Mouse (Mus musculus): ENCODE measurements around the gene Limd2.
"Not testable (repeated sequence)": the region's sequence is repeated elsewhere in the genome, so short reads cannot be mapped to it uniquely, and the experiment has no call there.

The Limd2 gene

DNA sequence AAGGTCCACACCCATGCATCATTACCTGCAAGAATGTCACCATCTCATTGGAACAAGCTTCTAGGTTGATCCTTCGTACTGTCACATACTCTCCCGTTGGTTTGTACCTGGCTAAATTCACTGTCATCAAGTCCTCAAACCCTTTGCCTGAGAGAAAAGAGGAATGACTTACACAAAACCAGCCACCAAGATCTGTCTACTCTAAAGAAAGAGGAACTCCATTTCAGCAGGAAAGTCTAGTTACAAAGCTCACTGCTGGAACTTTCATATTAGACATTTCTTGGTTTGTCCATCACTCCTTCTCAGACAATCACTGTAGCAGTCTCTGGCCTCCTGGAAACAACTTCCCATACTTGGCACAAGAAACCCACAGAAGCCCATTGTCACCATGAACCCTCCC, 12.6 kb upstream of the Limd2 start:
- no peak for DNase-seq (ENCODE audit: low spot score)

DNA sequence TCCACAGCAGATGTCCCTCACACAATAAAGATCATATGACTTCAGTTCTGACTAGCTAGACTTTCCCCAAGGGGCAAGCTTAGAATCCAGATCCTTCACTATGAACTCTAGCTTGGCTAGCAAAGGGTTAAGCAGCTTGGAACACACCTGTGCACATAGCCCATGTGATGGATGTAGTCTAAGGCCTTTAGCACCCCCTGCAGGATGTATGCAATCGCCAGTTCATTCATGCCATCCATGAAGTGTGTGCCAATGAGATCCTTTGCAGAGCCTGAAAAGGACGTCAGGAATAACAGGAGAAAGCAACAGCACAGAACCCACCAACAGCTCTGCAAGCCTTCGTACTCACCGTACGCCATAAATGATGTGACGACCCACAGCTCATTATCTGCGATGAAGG, 10.1 kb upstream of the Limd2 start:
- peak; percentile 51 for DNase-seq (ENCODE audit: low spot score)

DNA sequence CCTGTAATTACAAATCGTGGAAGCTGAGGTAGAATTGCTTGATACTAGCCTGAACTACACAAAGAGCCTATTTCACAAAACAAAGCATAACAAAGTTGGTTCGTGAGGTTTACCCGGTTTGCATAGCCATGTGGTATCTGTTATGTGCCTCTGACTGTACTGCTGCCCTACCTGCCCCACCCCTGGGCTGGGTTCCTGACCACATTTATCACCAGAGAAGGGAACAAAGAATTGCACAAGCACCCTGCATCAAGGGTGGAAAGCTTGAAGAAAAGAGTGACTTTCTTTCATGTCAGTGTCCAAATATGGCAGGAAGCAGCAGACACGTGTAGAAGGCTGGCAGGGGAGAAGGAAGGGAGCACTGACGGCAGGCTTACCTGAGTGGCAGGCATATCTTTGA, 6.8 kb upstream of the Limd2 start:
- DNase-seq (ENCODE audit: low spot score), result no peak

DNA sequence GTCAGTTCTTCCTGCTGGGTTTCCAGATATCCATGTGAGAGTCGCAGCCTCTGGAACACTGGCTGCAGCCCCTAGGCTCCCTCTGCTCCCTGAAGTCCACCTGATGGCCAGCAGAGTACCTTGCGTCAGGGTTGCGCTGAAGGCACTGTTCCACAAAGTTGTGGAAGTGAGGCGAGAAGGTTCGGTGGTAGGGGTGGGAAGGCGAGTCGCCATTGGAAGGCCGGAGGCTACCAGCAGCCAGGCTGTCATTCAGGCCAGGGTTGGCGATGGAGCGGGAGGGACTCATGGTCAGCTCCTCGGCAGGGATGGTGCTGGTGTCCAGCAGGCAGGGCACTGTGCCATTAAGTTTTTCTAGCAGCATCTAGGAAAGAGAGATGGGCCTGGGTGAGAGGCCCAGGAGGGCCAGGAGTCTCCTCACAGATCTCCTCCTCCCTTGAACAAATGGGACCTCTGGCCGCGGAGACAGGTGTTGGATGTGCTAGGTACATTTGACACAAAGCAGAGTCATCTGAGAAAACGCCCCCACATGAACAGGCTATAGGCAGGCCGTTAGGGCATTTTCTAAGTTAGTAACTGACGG, 4.0 kb upstream of the Limd2 start:
- no peak for DNase-seq (ENCODE audit: low spot score)

DNA sequence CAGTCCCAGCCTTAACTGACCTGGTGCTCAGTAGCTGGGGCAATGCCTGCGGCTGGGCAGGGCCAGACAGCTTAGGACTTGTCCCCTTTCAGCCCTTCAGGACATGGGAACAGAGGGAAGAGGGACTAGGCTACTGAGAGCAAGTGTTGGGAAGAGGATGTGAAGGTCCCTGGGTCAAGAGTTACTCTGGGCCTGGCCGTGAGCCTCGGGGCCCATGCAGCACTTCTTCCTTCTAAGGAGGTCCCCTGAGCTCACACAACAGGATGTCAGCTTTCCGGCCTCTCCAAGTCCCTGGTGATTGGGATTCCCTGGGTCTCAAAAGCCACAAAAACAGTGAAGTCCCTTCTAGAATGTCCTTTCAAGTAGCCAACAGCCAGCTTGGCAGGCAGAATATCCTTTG, 2.9 kb upstream of the Limd2 start:
- DNase-seq (ENCODE audit: low spot score), result no peak

DNA sequence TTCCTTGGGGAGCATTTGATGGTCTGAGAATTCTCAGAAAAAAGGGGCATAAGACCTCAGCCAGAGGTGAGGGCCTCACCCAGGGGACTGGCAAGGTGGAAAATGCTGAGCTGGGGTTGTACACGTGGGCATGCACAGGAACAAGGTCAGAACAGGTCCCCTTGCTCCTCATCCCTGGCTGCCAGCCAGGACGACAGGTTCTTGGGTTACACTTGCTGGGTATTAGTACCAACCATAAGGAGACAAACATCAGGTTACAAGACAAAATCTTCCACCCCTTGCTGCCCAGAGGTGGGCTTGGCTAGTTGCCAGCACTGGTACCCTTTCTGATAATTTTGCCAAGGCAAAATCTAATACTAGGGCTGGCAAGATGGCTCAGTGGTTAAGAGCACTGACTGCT, 1.6 kb upstream of the Limd2 start:
- no peak for DNase-seq (ENCODE audit: low spot score)

DNA sequence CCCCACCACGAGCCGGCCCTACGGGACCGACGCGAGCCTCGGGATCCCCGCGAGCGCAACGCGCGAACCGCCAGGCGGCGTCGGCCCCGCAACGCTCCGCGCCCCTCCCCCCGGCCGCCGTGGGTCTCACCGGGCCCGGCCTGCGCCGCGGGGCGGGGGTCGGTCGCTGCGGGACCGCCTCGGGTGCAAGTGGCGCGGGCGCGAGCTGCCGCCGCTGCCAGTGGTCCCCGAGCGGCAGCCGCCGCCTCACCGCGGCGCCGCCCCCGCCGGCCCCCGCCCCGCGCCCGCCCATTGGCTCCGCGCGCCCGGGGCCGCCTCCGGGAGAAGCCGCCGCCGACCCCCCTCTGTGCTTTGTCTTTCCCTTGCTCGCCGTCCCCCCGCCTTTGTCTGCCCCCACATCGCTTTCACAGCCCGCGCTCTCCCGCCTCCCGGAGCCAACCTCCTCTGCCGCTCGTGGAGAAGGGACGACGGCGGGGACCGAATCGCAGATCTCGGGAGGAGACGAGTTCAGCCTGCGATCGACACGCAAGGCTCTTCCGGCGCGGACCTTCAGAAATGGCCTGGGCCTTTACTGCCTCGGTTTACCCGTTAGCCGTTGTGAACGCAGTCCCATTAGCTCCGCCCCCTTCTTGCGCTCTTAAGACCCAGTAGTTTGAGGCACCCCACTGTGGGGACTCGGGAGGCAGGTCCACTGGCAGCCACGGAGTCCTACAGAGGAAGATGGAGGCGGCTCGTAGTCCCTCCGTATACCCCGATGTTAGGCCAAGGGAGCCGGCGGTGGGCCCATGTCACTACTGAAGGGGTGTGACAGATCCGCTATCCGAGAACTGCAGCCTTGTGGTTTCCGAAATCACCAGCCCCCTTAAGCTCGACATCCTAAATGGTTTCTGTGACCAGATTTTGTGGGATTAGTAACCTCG, 479 bp downstream of the Limd2 start:
- DNase-seq (ENCODE audit: low spot score), result peak; percentile 79

DNA sequence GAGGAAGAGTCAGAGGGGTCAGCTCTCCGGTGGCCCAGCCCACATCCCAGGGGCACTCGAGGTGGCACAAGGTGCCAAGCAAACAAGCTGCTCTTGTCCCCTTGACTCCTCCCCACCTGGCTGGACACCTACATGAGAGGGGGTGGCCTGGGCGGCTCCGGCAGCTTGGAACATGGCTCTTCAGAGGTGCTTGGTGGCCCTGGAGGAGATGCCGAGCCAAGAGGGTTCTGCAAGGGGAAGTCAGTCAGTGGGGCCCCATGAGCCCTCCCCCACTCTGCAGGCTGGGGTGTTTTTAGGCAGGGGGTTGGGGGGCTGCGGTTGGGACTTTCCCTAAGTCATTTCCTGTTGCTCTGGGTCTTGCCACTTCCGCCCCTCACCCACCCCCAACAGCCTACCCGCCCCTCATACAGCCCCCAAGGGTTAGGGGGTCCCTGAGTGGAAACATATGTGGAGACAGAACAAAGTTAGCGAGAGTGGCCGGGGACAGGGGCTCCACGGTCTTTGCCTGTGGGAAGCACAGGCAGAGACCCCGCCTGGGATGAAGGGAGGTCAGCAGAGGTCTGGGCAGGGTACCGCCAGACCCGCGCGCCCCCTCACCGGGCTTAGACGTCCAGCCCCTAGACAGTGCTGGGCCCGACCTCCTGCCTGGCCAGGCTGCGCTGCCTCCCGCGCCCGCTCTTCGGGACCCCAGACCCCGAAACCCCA, 1.3 kb downstream of the Limd2 start:
- DNase-seq (ENCODE audit: low spot score), result no peak

DNA sequence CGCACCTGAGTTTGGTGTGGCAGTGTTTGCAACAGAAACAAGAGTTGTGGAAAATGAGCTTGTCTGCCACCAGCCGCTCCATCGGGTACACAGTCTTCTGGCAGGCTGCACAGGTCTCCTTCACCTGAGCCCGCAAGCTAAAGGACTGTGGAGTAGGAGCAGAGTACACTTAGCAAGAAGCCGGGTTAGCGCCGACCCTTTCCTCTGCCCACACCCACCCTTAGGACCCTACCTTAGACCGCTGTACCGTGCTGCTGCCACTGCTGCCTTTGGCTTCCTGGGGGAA, 1.8 kb downstream of the Limd2 start:
- no peak for DNase-seq (ENCODE audit: low spot score)

DNA sequence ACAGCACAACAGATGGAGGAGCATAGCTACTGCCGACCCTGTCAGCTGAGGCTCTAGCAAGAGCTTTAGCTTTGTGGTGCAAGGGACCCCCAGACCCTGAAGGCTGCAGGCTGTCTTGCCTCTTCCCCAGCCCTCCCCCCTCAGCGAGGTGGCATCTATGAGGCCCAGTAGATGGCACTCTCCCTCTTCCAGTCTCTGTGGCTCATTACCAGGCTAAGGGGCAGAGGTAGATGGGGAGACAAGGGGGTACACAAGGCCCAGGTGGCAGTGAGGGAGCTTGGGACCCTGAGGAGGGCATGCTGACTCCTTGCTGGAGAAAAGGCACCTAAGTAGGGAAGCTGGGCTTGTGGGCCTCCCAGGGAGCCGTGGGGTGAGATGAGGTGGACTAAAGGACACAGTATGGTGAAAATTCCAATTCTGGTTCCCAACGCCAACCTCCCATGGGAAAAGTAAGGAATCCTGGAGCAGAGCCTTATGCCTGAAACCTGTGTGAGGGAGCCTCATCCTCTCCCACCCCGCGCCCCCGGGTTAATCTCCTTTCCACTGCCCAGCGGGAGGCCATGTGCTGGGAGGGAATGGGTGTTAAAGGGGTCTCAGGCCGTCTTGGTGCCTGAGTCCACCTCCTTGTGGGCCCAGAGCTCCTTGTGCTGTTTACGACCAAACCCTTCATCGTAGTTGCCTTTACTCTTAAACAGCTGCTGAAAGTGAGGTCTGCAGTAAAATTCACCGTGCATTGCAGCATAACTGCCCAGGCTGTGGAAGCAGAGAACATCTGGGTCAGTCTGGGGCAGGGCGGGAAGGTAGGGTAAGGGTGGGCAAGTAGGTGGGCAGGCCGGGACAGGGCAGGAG, 2.4 kb downstream of the Limd2 start:
- peak; percentile 55 for DNase-seq (ENCODE audit: low spot score)

DNA sequence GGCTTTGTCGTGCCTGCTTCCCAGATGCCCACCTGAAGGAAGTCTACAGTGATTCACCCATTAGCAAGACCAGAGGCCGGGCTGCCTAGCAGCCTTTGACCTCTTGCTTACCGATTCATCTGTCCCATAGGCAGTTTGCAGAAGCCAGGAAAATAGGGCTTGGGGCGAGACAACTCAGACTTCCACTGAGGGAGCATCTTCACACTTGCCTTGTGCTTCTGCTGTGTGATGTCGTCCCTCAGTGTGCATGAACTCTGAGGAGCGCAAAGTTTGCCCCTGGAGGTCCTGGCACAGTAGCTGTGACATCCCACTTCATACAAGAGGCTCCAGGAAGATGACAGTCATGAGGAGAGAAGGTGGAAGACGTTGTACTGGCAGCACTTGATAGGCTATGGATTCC, 3.5 kb downstream of the Limd2 start:
- no peak for DNase-seq (ENCODE audit: low spot score)

DNA sequence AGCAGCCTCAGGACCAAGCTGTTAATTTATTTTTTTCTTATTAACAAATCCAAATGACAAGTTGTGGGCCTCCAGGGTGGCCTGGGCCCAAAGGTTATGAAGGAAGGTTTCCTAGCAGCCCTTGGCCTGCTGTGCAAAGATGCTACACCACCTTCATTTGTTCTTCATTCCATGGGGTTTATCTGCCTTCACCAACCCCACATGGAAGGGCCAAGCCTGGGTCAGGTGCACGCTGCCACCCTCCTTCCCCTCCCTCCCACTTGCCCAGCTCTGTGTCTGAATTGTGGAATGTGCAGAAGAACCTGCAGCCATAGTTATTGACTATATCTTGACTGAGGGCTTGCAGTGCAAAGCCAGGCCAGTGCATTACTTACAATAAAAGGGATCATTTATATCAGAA, 4.4 kb downstream of the Limd2 start:
- DNase-seq (ENCODE audit: low spot score), result no peak

DNA sequence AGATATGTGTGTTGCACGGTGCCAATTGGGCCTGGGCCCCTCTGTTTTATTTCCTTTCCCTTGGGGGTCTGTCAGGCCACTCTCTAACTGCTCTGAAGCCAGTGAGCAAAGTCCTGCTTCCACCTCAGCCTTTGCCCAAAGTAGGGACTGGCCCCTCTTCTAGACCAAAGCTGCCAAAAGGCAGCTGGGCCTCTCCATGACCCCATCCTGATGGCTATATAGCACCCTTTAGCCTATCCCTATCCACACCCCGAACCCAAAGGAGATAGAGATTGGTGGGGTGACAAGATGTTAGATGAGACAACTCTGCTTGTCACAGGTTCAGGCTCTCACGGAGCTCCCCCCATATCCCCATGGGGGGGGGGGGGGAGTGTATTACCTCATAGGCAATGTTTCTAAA, 4.9 kb downstream of the Limd2 start:
- no peak for DNase-seq (ENCODE audit: low spot score)

DNA sequence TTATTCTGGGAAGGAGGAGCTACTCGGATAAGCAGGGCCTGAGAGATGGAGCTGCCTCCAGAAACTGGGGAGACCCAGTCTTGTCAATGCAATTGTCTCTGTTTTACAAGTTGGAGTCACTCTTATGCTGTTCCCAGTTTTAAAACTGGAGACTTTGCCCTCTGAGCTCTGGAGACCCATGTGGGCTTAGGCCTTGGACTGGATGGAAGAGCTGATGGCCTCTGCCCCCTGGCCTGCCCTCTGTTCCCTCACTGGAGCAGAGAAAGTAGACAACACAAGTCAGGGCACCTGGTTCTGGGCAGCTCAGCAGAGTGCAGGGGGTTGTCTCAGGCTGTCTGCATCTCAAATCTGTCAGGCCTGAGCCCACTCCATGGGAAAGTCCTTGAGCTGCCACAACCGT, 5.9 kb downstream of the Limd2 start:
- DNase-seq (ENCODE audit: low spot score), result no peak

DNA sequence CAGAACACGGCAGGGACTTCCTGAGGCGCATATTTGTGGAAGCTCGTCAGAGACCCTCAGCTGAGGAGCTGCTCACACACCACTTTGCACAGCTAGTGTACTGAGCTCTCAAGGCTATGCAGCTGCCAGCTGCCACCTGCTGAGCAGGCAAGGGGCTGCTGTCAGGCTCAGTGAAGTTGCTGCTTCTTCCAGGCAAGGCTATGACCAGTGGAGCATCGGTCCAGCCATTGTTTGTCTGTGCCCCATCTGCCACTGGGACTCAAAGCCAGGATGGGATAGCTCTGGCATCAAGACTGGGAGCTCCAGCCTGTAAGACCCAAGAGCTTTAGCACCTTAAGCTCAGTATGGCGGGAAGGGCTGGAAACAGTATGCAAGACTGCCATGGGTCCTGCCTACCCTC, 6.6 kb downstream of the Limd2 start:
- peak; percentile 16 for DNase-seq (ENCODE audit: low spot score)

DNA sequence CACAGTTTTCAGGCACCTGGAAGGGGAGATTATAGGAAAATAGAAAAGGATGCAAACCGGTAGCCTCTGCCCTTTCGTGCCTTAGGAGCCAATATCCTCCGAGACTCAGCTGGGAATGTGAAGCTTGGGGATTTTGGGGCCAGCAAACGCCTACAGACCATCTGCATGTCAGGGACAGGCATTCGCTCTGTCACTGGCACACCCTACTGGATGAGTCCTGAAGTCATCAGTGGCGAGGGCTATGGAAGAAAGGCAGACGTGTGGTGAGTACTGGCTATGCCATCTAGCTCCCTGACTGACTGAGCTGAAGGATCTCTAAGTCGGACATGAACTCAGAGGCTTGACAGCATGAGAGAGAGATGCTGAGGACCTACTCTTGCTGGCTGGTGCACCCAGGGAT, 8.5 kb downstream of the Limd2 start:
- no peak for DNase-seq (ENCODE audit: low spot score)

DNA sequence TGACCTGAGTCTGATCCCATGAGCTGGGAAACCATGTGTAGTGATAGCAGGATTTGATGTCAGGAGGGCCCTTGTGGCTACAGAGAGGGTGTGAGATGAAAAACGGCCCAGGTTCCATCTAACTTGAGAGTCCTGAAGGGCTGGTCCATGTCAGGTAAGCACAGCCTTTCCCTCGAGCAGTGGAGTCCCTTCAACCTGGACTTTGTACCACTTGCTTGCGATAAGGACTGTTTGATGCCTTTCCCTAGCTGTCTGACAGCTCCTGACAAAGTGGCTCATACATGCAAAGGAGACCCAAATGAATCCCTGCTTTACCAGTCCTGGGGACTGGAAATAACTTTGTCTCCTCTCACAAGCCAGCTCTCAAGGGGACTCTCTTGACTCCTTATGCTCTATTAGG, 9.4 kb downstream of the Limd2 start:
- DNase-seq (ENCODE audit: low spot score), result no peak

DNA sequence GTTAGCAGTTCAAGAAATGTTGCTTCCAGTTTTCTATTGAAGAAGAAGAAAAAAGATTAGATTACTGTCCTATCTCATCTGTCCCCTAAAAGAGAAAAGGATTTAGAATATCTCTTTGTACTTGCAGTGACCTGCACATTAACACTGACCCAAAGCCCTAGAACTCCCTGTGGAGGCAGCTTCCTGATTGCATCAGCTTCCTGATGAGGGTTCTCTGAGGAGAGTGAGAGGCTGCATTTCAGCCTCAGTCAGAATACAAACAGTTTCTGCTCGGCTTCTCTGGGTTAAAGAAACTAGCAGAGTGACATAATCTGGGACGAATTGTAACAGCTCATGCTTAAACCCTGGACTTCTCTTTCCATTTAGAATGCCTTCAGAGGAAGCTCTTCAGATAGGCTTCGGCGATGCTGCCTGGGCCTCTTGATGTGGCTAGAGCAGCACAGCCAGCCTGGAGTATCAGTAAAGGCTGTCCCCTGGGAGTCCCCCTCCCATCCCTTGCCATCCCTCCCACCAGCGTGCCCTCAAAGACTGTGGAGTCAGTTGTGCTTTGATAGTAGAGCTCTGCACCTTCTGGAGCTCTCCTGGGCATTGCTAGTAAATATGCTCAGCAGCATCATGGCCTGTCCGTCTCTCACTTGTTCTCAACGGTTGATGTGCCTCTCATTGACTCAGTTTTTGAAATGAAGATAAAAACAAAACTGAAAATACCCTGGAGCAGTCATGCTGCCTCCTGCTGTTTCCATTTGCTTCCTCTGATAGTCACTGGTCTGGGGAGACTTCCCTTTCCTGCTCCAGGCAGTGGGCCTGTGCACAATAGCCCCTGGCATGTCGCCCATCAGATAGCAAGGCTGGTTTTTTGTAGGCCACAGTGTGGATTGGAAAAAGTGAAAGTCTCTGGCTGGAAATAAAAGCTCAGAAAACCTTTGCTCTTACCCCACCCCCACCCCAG, 25.8 kb downstream of the Limd2 start:
- peak; percentile 56 for DNase-seq (ENCODE audit: low spot score)

DNA sequence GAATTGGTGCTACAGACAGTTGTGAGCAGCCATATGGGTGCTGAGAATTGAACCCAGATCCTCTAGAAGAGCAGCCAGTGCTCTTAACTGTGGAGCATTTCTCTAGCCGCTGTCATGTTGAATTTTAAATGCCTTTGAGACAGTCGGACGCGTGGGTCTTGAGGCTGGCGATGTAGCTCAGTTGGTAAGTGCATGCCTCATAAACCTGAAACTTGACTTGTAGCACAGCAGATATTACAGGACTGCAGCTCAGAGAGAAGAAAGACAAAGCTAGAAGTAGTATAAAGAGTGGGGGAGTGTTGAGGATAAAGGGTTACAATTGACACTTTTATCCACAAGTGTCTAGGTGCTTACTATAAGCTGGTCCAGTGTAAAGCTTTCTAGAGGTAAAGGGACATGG, 28.1 kb downstream of the Limd2 start:
- DNase-seq (ENCODE audit: low spot score), result no peak

DNA sequence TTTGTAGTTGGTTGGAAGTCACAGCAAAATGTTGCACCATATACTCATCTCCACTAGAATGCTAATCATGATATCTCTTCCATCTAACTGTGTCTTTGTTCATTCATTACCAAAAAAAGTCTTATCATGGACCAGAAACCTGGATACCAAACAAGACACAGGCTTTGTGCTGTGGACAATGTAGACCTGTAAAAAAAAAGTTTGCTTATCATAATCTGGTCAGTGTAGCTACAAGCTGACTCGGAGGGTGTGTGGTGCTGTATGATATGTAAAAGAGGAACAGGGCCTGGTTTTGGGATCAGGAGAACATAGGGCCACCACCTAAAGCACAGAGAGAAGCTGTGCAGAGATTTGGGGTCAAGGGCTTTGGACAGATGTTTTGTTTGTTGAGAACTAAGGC, 31.2 kb downstream of the Limd2 start:
- no peak for DNase-seq (ENCODE audit: low spot score)

DNA sequence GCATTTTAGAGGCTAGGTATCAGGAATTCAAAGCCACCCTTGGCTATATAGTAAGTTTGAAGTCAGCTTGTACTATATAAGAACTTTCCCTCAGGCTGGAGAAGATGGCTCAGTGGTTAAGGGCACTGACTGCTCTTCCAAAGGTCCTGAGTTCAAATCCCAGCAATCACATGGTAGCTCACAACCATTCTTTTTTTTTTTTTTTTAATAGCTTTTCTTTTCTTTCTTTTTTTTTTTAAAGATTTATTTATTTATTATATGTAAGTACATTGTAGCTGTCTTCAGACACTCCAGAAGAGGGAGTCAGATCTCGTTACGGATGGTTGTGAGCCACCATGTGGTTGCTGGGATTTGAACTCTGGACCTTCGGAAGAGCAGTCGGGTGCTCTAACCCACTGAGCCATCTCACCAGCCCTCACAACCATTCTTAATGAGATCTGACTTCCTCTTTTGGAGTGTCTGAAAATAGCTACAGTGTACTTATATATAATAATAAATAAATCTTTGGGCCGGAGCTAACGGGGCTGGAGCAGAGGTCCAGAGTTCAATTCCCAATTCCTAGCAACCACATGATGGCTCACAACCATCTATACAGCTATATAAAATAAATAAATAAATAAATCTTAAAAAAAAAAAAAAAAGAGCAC, 33.8 kb downstream of the Limd2 start:
- DNase-seq (ENCODE audit: low spot score), result not testable (repeated sequence)

Measured in retina, embryonic 14.5 days (tissue).